ENCODE assay signal across 9 mouse cellular contexts in genomic region chr14:27096779-27097178, GRCm38 (mm10). TPM values are rescaled to one million over a fixed set of nuclear protein-coding genes. Genes with fewer than 3 reads are reported as not detected.
DNase-seq lines count a peak whose midpoint lies in the region; ATAC-seq and TF ChIP-seq lines count a peak whose summit lies in the region.
"Had no signal": no experiment of that assay in that cellular context is flagged by ENCODE, and none has a peak within 500 bp of the region (broad histone marks: within the 10 kb centered on the region; RNA-seq: fewer than 3 reads in every experiment).

No protein-coding gene starts in this region.

- in situ Hi-C loops in ES-E14 (cut with MboI; ENCODE audit: low sequenced_read_pairs in 2 of 2, unreplicated experiment in 2 of 2), result no loop called here

- H3K9ac ChIP-seq in ES-E14 (ENCODE audit: insufficient read depth, low read depth, low read length, poor library complexity, severe bottlenecking), result no peak overlapping the region; the same call in 1 of the 2 replicates
- no peak overlapping the region for H3K9ac ChIP-seq in neural tube, embryonic 15.5 days (replicated peaks)
- H3K9ac ChIP-seq: liver, embryonic 13.5 days had no signal

- DNase-seq in ES-E14 (ENCODE audit: low read depth, low spot score), result peak; percentile 70
- DNase-seq in adrenal gland, postnatal 14 days, result peak; percentile 81
- DNase-seq in forebrain, embryonic 10.5 days (ENCODE audit: extremely low spot score, low spot score), result peak; percentile 75
- DNase-seq in heart, postnatal 25 days (ENCODE audit: low spot score), result peak; percentile 22
- peak; percentile 69 to 74 for DNase-seq in kidney, postnatal 4 days
- peak; percentile 60 to 71 for DNase-seq in lung, adult 18-20 months
- DNase-seq: liver, embryonic 13.5 days had no signal

- intact Hi-C loops in heart, postnatal 25 days (cut with DNase I), result loop anchor here (1.0 to 10.0 kb wide), 3 partner anchors 65 to 612 kb away; no protein-coding TSS in a partner anchor

- WGBS in forebrain, embryonic 10.5 days, result 18% methylated on average over 3 of the region's 3 CpGs
- 3% methylated on average over 3 of the region's 3 CpGs for WGBS in neural tube, embryonic 15.5 days

- H3K4me2 ChIP-seq in neural tube, embryonic 15.5 days, result no peak overlapping the region
- H3K4me2 ChIP-seq: liver, embryonic 13.5 days had no signal

- no peaks in the 10 kb centered on the region for H3K27me3 ChIP-seq in forebrain, embryonic 10.5 days (ENCODE audit: poor library complexity, severe bottlenecking)
- H3K27me3 ChIP-seq in neural tube, embryonic 15.5 days (replicated peaks), result no peaks in the 10 kb centered on the region
- H3K27me3 ChIP-seq: liver, embryonic 13.5 days had no signal

- H3K27ac ChIP-seq in ES-E14 (ENCODE audit: insufficient read depth, low read depth, low read length, poor library complexity, severe bottlenecking), result peak overlapping the region; percentile 28; the same call in 1 of the 2 replicates
- H3K27ac ChIP-seq in forebrain, embryonic 10.5 days, result no peak overlapping the region
- no peak overlapping the region for H3K27ac ChIP-seq in neural tube, embryonic 15.5 days (replicated peaks)
- H3K27ac ChIP-seq: liver, embryonic 13.5 days had no signal

- H3K9me3 ChIP-seq in ES-E14 (ENCODE audit: control insufficient read depth, insufficient read depth, low read depth, low read length), result no peaks in the 10 kb centered on the region
- H3K9me3 ChIP-seq in forebrain, embryonic 10.5 days, result no peaks in the 10 kb centered on the region
- no peaks in the 10 kb centered on the region for H3K9me3 ChIP-seq in neural tube, embryonic 15.5 days (replicated peaks)
- H3K9me3 ChIP-seq: liver, embryonic 13.5 days had no signal

- H3K4me1 ChIP-seq in ES-E14 (ENCODE audit: control insufficient read depth in 2 of 2, insufficient read depth in 2 of 2, low read length in 2 of 2, poor library complexity in 1 of 2), result peaks cover 14 to 18% of the 10 kb centered on the region in 2 experiments
- peaks cover 12% of the 10 kb centered on the region for H3K4me1 ChIP-seq in forebrain, embryonic 10.5 days
- 0 out of 2 replicates have a peak, but pooled peaks cover 4% of the 10 kb centered on the region for H3K4me1 ChIP-seq in neural tube, embryonic 15.5 days
- H3K4me1 ChIP-seq: liver, embryonic 13.5 days had no signal

- peak; percentile 68; the same call in 1 of the 2 replicates for ATAC-seq in neural tube, embryonic 15.5 days (ENCODE audit: low FRiP score)
- ATAC-seq in activated CD4-positive, CD25-positive, alpha-beta regulatory T cell, adult 4 months, result no peak

- H3K4me3 ChIP-seq in ES-E14 (ENCODE audit: insufficient read depth in 1 of 2, low read depth in 1 of 2, low read length in 2 of 2, poor library complexity in 1 of 2, severe bottlenecking in 1 of 2), result no peak overlapping the region
- H3K4me3 ChIP-seq in forebrain, embryonic 10.5 days, result no peak overlapping the region
- H3K4me3 ChIP-seq in neural tube, embryonic 15.5 days (replicated peaks), result no peak overlapping the region
- H3K4me3 ChIP-seq: liver, embryonic 13.5 days had no signal

- peaks cover 48% of the 10 kb centered on the region for H3K36me3 ChIP-seq in ES-E14 (ENCODE audit: control insufficient read depth, insufficient read depth, low read length, poor library complexity, severe bottlenecking)
- H3K36me3 ChIP-seq in forebrain, embryonic 10.5 days (replicated peaks), result peaks cover 94% of the 10 kb centered on the region
- no peaks in the 10 kb centered on the region for H3K36me3 ChIP-seq in neural tube, embryonic 15.5 days
- H3K36me3 ChIP-seq: liver, embryonic 13.5 days had no signal

TF ChIP-seq in ES-E14, 5 proteins besides CTCF, POLR2A, EP300 and RAD21:
- peak; percentile 93 for TF ChIP-seq ZC3H11A (IDR thresholded peaks at IDR 0.05; ENCODE audit: borderline replicate concordance, low read depth, low read length)
- TF ChIP-seq HCFC1 (IDR thresholded peaks at IDR 0.05; ENCODE audit: borderline replicate concordance, insufficient read depth, low read length), result no peak

RNA-seq across cellular contexts. Expression of gene Arhgef3, which starts 17.9 kb away (rescaled TPM):
- 7.5 and 7.6 TPM in 2 replicates for total RNA-seq in ES-E14 (2012; rRNA removed)
- total RNA-seq in adrenal gland, postnatal 14 days (2021), result 34.2 and 43.5 TPM in 2 replicates
- polyA plus RNA-seq in forebrain, embryonic 10.5 days (2016; fragmentation: Nextera tagmentation; extraction: Ambion mirVana), result 1.6 and 2.4 TPM in 2 replicates
- 10 to 100 TPM; 29.0 to 34.1 TPM for total RNA-seq in heart, postnatal 25 days (2021)
- 13.6 and 13.7 TPM in 2 replicates for polyA plus RNA-seq in neural tube, embryonic 15.5 days (2015; fragmentation: Nextera tagmentation; extraction: Ambion mirVana)
- polyA plus RNA-seq in activated CD4-positive, CD25-positive, alpha-beta regulatory T cell, adult 4 months (2017; shearing (Covaris generic)), result 100 to 1,000 TPM; 120 to 133 TPM

RNA-seq across cellular contexts. Expression of gene Il17rd, which starts 58.0 kb away (rescaled TPM):
- total RNA-seq in ES-E14 (2012; rRNA removed), result 28.2 and 43.6 TPM in 2 replicates
- 3.6 and 5.2 TPM in 2 replicates for total RNA-seq in adrenal gland, postnatal 14 days (2021)
- polyA plus RNA-seq in forebrain, embryonic 10.5 days (2016; fragmentation: Nextera tagmentation; extraction: Ambion mirVana), result 7.4 and 9.6 TPM in 2 replicates
- 1 to 10 TPM; 3.6 to 5.7 TPM for total RNA-seq in heart, postnatal 25 days (2021)
- polyA plus RNA-seq in neural tube, embryonic 15.5 days (2015; fragmentation: Nextera tagmentation; extraction: Ambion mirVana), result 1.8 and 2.0 TPM in 2 replicates
- under 1 TPM; 0.32 to 0.33 TPM for polyA plus RNA-seq in activated CD4-positive, CD25-positive, alpha-beta regulatory T cell, adult 4 months (2017; shearing (Covaris generic))

Comparison
In these comparisons a context has a peak if more than half of its experiments do, and no peak if none do; other contexts are left out.
1. DNase-seq: peak in every context shown above with its lines; median percentile 81 in adrenal gland, postnatal 14 days; 75 in forebrain, embryonic 10.5 days; 72 in kidney, postnatal 4 days; 70 in ES-E14; 66 in lung, adult 18-20 months; 22 in heart, postnatal 25 days.